Mouse (Mus musculus): ENCODE results near the gene Mss51. TPM values are rescaled to one million over a fixed set of nuclear protein-coding genes. Genes with fewer than 3 reads are reported as not detected.

Gene Mss51
- polyA plus RNA-seq, 1 experiment from 2014 or later = 0.47 TPM

DNA sequence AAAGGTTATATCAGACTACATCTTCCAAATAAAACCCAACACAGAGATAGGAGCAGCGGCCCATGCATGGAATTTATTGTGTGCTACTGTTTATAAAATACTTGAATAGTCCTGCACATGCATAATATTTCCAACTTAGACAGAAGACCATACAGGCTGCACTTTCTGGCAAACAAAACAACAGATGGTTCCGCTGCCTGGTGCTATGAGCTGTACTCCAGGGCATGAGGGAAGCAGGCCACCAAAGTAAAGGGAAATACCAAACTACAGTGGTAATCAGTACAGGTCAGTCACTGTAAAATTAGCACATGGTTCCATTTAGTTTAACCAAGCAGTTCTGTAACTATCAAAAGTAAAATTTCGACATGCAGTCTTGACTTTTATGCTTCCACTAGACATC lies 3.3 kb upstream of the Mss51 start:
- Histone ChIP-seq H3K27ac (ENCODE audit: low read depth, low read length) (no peak overlapping the region), H3K4me1 (ENCODE audit: control insufficient read depth, insufficient read depth, low read length) (no peaks in the 10 kb centered on the region), H3K4me2 (ENCODE audit: low read depth, low read length) (no peak overlapping the region), H3K9me3 (ENCODE audit: control insufficient read depth, low read length) (no peaks in the 10 kb centered on the region), H3K9ac (replicated peaks; ENCODE audit: low read depth, low read length) (no peak overlapping the region), H3K27me3 (ENCODE audit: control insufficient read depth, insufficient read depth, low read length) (no peaks in the 10 kb centered on the region), H3K36me3 (ENCODE audit: control insufficient read depth, insufficient read depth, low read length) (peaks cover 21% of the 10 kb centered on the region), H3K4me3 (ENCODE audit: low read depth, low read length) (no peak overlapping the region)
- WGBS = 94% methylated on average over 3 of the region's 3 CpGs
- ATAC-seq (ENCODE audit: low read depth) = no peak

DNA sequence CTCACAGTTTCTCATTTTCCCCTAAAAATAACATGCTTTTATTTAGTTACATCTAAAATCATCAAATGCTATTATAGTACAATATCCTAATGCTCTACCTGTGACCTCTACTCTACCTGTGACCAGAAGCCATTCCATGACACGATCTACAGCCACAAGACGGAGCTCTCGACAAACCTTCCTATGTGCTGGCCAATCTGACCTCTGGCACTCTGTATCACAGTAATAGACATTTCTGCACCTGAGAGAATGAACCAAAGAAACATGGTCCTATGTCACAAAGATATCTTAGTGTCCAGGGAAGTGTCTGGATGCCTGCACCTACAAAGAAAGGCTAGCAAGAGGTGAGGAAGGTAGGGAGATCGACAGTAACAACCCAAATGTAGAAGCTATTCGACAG lies 10.7 kb downstream of the Mss51 start:
- no peaks in the 10 kb centered on the region for H3K27me3 ChIP-seq (ENCODE audit: control insufficient read depth, insufficient read depth, low read length)
- H3K9me3 ChIP-seq (ENCODE audit: control insufficient read depth, low read length) = no peaks in the 10 kb centered on the region
- no peak overlapping the region for H3K27ac ChIP-seq (ENCODE audit: low read depth, low read length)
- H3K9ac ChIP-seq (replicated peaks; ENCODE audit: low read depth, low read length) = no peak overlapping the region
- ATAC-seq (ENCODE audit: low read depth) = no peak
- H3K4me2 ChIP-seq (ENCODE audit: low read depth, low read length) = no peak overlapping the region
- H3K4me3 ChIP-seq (ENCODE audit: low read depth, low read length) = no peak overlapping the region
- no peaks in the 10 kb centered on the region for H3K4me1 ChIP-seq (ENCODE audit: control insufficient read depth, insufficient read depth, low read length)
- WGBS = 97% methylated on average over 5 of the region's 5 CpGs
- no peaks in the 10 kb centered on the region; the same call in 1 of the 2 replicates for H3K36me3 ChIP-seq (ENCODE audit: control insufficient read depth, insufficient read depth, low read length)

DNA sequence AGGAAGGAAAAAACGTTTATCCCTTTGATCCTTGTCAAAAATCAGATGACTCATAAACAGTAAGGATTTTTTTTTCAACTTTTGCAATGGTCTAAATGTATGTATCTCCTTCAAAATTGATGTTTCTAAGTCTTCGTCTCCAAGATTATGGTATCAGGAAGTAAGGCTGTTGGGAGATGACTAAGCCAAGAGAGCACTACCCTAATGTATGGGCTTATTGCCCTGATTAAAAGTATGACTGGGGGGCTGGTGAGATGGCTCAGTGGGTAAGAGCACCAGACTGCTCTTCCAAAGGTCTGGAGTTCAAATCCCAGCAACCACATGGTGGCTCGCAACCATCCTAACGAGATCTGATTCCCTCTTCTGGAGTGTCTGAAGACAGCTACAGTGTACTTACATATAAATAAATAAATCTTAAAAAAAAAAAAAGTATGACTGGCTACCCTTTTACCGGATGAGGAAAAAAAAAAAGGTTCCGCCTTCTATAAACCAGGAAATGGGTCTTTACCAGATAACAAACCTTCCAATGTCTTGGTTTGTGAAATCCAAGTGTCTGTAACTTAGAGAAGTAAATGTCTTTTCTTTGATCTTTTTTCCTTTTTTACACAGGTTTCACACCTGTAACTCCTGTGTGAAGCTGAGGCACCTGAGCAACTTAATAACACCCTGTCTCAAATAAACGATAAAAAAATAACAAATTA lies 14.5 kb downstream of the Mss51 start:
- ATAC-seq (ENCODE audit: low read depth) = no peak
- no peaks in the 10 kb centered on the region for H3K27me3 ChIP-seq (ENCODE audit: control insufficient read depth, insufficient read depth, low read length)

DNA sequence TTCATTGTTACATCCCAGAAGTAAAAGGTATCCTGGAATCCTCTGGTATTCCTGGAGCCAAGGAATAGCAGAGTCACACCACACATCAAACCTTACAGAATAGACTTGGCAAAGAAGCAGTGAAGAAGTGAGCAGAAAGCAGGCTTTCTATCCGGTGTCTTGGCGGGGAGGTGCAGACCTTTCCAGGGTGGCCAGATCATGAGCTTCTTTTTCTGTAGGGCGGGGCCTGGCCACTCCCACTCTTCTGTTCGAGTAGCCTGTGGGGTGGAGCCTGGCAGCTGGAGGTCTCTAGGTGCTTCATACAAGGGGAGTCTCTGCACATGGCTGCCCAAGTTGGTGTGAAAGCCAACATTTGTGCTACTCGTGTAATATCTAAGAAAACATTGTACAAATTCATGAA lies 15.5 kb downstream of the Mss51 start:
- 25% methylated on average over 5 of the region's 5 CpGs for WGBS
- Histone ChIP-seq H3K36me3 (ENCODE audit: control insufficient read depth, insufficient read depth, low read length) (no peaks in the 10 kb centered on the region), H3K4me3 (ENCODE audit: low read depth, low read length) (no peak overlapping the region), H3K4me1 (ENCODE audit: control insufficient read depth, insufficient read depth, low read length) (no peaks in the 10 kb centered on the region), H3K9ac (replicated peaks; ENCODE audit: low read depth, low read length) (no peak overlapping the region), H3K4me2 (ENCODE audit: low read depth, low read length) (no peak overlapping the region), H3K9me3 (ENCODE audit: control insufficient read depth, low read length) (no peaks in the 10 kb centered on the region), H3K27me3 (ENCODE audit: control insufficient read depth, insufficient read depth, low read length) (no peaks in the 10 kb centered on the region), H3K27ac (ENCODE audit: low read depth, low read length) (no peak overlapping the region)
- no peak for ATAC-seq (ENCODE audit: low read depth)

More for the DNA sequence above, 14.5 kb downstream of the Mss51 start:
- WGBS = 93% methylated on average over 7 of the region's 7 CpGs
- H3K4me2 ChIP-seq (ENCODE audit: low read depth, low read length) = no peak overlapping the region
- H3K9me3 ChIP-seq (ENCODE audit: control insufficient read depth, low read length) = no peaks in the 10 kb centered on the region
- H3K27ac ChIP-seq (ENCODE audit: low read depth, low read length) = no peak overlapping the region
- H3K36me3 ChIP-seq (ENCODE audit: control insufficient read depth, insufficient read depth, low read length) = no peaks in the 10 kb centered on the region
- no peak overlapping the region for H3K9ac ChIP-seq (replicated peaks; ENCODE audit: low read depth, low read length)
- no peaks in the 10 kb centered on the region for H3K4me1 ChIP-seq (ENCODE audit: control insufficient read depth, insufficient read depth, low read length)
- no peak overlapping the region for H3K4me3 ChIP-seq (ENCODE audit: low read depth, low read length)

DNA sequence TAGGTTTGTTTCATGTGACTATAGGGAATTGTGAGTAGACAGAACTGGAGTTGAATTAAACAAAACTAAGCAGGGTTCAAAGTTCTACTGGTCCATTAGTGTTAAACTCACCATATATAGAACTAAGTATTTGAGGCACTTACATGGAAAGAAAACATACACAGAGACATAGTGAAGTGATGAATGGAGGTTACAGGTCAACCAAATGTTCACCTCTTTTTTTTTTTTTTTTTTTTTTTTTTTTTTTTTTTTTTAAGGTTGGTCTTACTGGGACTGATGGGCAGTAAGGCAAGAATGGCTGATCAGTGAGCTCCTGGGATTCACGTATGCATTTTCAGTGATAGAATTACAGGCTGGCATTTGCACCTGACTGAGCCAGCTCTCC lies 16.5 kb downstream of the Mss51 start:
- Histone ChIP-seq H3K9me3 (ENCODE audit: control insufficient read depth, low read length) (no peaks in the 10 kb centered on the region), H3K36me3 (ENCODE audit: control insufficient read depth, insufficient read depth, low read length) (no peaks in the 10 kb centered on the region), H3K4me1 (ENCODE audit: control insufficient read depth, insufficient read depth, low read length) (no peaks in the 10 kb centered on the region), H3K4me2 (ENCODE audit: low read depth, low read length) (peak overlapping the region; percentile 91), H3K9ac (replicated peaks; ENCODE audit: low read depth, low read length) (no peak overlapping the region), H3K27ac (ENCODE audit: low read depth, low read length) (no peak overlapping the region), H3K27me3 (ENCODE audit: control insufficient read depth, insufficient read depth, low read length) (no peaks in the 10 kb centered on the region), H3K4me3 (ENCODE audit: low read depth, low read length) (peak overlapping the region; percentile 62)
- WGBS = 81% methylated on average over 1 of the region's 1 CpGs
- ATAC-seq (ENCODE audit: low read depth) = peak; percentile 3; the same call in 1 of the 2 replicates

DNA sequence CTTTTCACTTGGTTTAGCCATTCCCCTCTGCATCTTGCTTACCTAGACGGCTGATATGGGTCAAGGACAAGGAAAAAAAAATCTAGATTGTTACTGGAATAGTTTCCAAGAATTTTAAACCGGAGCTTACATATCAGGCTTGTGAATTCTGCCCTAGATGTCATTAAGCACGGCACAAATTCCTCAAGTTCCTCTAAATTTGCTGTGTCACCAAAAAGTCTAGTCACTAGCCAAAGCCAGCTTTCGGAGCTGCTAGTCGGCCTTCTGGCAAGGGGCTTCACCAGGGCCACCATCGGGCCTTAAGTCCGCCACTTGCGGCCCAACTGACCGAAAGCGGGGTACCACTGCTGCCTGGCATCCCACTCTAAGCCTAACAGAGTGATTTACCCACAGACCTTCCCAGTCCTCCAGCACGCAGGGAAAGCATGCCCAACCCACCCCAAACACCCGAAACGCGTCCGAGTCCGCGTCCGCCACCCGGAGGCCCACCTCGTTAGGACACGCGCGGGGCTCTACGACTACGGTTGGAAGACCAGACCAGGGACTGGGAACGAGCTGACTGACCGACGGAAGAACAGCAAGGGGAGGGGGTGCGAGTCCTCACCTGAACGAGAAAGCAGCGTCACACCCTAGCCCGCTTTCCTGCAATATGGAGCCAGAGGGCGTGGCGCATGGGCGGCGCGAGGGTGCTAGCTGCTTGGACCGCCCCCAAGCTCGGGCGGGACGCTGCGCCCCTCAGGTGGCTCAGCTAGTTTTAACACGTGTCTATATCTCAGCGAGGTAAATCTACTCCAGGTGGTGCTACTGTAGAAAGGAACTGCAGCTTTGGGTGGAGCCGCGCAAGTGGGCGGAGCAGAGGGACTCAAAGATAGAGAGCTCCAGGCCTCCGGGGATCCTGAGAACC lies 17.2 kb downstream of the Mss51 start, which contains the start of gene Anxa7:
TSS of gene Anxa7 (minus strand) at position 843 of the 904 bp plus-strand sequence.
- Histone ChIP-seq H3K27ac (ENCODE audit: low read depth, low read length) (no peak within 1 kb of the TSS), H3K27me3 (ENCODE audit: control insufficient read depth, insufficient read depth, low read length) (no peaks in the 10 kb centered on the region), H3K9ac (replicated peaks; ENCODE audit: low read depth, low read length) (peak within 1 kb of the TSS; percentile 53), H3K36me3 (ENCODE audit: control insufficient read depth, insufficient read depth, low read length) (no peaks in the 10 kb centered on the region), H3K4me3 (ENCODE audit: low read depth, low read length) (peak within 1 kb of the TSS; percentile 62), H3K9me3 (ENCODE audit: control insufficient read depth, low read length) (no peaks in the 10 kb centered on the region), H3K4me2 (ENCODE audit: low read depth, low read length) (peak within 1 kb of the TSS; percentile 91), H3K4me1 (ENCODE audit: control insufficient read depth, insufficient read depth, low read length) (no peaks in the 10 kb centered on the region)
- WGBS = 1% methylated on average over 48 of the region's 48 CpGs
- peak; percentile 86 for ATAC-seq (ENCODE audit: low read depth)

DNA sequence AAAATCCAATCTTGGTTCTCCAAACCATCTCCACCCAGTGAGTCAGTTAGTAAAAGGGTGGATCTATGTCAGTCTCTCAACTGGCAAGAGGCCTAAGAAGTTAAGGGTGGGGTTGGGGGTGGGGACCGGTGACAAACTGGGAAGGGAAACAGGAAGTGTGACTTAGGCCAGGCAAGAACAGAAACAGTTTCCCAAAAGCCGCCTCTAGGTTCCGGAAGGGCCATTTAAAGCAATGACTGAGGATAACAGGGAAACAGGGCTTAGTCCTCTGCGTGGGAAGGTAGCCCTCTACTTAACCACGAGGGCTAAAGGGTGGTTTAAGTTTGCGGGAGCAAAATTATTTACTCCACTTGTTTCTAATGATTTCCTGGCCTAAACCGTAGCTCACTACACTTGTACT lies 17.9 kb downstream of the Mss51 start:
- no peak overlapping the region for H3K9ac ChIP-seq (replicated peaks; ENCODE audit: low read depth, low read length)

DNA sequence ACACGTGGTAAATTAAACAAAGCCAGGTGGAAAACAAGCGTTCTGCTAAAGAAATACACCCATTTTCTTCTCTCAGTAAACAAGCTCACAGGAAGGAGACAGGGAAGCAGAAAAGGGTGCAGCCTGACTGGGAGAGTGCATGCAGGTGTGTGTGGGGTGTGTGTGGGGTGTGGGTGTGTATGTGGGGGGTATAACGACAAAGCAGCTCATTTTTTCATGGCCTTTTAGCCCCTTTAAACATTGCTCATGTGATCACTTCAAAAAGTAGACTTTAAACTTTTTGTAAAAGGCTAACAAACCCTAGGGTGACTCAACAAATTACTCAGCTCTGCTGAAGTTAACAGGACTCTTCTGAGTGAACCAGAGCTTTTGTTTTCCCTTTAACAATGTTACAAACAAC lies 18.3 kb downstream of the Mss51 start:
- Histone ChIP-seq H3K4me2 (ENCODE audit: low read depth, low read length) (no peak overlapping the region), H3K4me1 (ENCODE audit: control insufficient read depth, insufficient read depth, low read length) (no peaks in the 10 kb centered on the region), H3K27ac (ENCODE audit: low read depth, low read length) (no peak overlapping the region), H3K36me3 (ENCODE audit: control insufficient read depth, insufficient read depth, low read length) (no peaks in the 10 kb centered on the region), H3K4me3 (ENCODE audit: low read depth, low read length) (no peak overlapping the region), H3K9me3 (ENCODE audit: control insufficient read depth, low read length) (no peaks in the 10 kb centered on the region), H3K27me3 (ENCODE audit: control insufficient read depth, insufficient read depth, low read length) (no peaks in the 10 kb centered on the region), H3K9ac (replicated peaks; ENCODE audit: low read depth, low read length) (no peak overlapping the region)
- no peak for ATAC-seq (ENCODE audit: low read depth)
- WGBS = 50% methylated on average over 3 of the region's 3 CpGs

More for the DNA sequence above, 17.9 kb downstream of the Mss51 start:
- Histone ChIP-seq H3K4me2 (ENCODE audit: low read depth, low read length) (peak overlapping the region; percentile 91), H3K27ac (ENCODE audit: low read depth, low read length) (no peak overlapping the region), H3K4me3 (ENCODE audit: low read depth, low read length) (peak overlapping the region; percentile 62; the same call in 1 of the 2 replicates), H3K4me1 (ENCODE audit: control insufficient read depth, insufficient read depth, low read length) (no peaks in the 10 kb centered on the region), H3K36me3 (ENCODE audit: control insufficient read depth, insufficient read depth, low read length) (no peaks in the 10 kb centered on the region), H3K27me3 (ENCODE audit: control insufficient read depth, insufficient read depth, low read length) (no peaks in the 10 kb centered on the region), H3K9me3 (ENCODE audit: control insufficient read depth, low read length) (no peaks in the 10 kb centered on the region)
- 19% methylated on average over 7 of the region's 7 CpGs for WGBS
- no peak for ATAC-seq (ENCODE audit: low read depth)

Measured in neural tube, embryonic 14.5 days (tissue).